Mouse (Mus musculus) midbrain, embryonic 16.5 days (tissue): Measurements from ENCODE around the gene Phf3. TPM values are rescaled to one million over a fixed set of nuclear protein-coding genes. Genes with fewer than 3 reads are reported as not detected.
"Not testable (repeated sequence)": the region's sequence is repeated elsewhere in the genome, so short reads cannot be mapped to it uniquely, and the experiment has no call there.

Experiments used
- ATAC-seq: fragments of 200-750 bp; cut with Nextera tagmentation; 2 replicates; pipeline ENCODE4 v1.8.0; 2017; ENCODE audit warnings: moderate TSS enrichment
- H3K27ac ChIP-seq: fragments of 300-500 bp; sonication (generic); 2 replicates; pipeline ENCODE4 v1.5.1; 2014; ENCODE audit warnings: mild to moderate bottlenecking, low read length, mixed read lengths
- H3K27me3 ChIP-seq: fragments of 300-500 bp; sonication (generic); 2 replicates; pipeline ENCODE4 v1.6.1; 2014; ENCODE audit warnings: low read depth, low read length, mixed read lengths; ENCODE audit not compliant: control insufficient read depth, insufficient read depth
- H3K36me3 ChIP-seq: fragments of 300-500 bp; sonication (generic); 2 replicates; pipeline ENCODE4 v1.6.1; 2014; ENCODE audit warnings: mild to moderate bottlenecking, low read length, moderate library complexity, mixed read lengths; ENCODE audit not compliant: control insufficient read depth, insufficient read depth
- H3K4me1 ChIP-seq: fragments of 300-500 bp; sonication (generic); 2 replicates; pipeline ENCODE4 v1.6.1; 2014; ENCODE audit warnings: mild to moderate bottlenecking, low read length, mixed read lengths; ENCODE audit not compliant: control insufficient read depth, insufficient read depth
- H3K4me2 ChIP-seq: fragments of 300-500 bp; sonication (generic); 2 replicates; pipeline ENCODE4 v1.6.1; 2014; ENCODE audit warnings: mild to moderate bottlenecking, low read length, mixed read lengths
- H3K4me3 ChIP-seq: fragments of 300-500 bp; sonication (generic); 2 replicates; pipeline ENCODE4 v1.5.1; 2014; ENCODE audit warnings: low read depth, mild to moderate bottlenecking, low read length, moderate library complexity, mixed read lengths
- H3K9ac ChIP-seq: fragments of 300-500 bp; sonication (generic); 2 replicates; pipeline ENCODE4 v1.6.1; 2014; ENCODE audit warnings: low read depth, low read length, mixed read lengths
- H3K9me3 ChIP-seq: fragments of 300-500 bp; sonication (generic); replicated peaks from 2 replicates; pipeline ENCODE4 v1.6.1; 2014; ENCODE audit warnings: mild to moderate bottlenecking, low read length, mixed read lengths; ENCODE audit not compliant: control insufficient read depth, poor library complexity, severe bottlenecking
- WGBS: fragments of 180-500 bp; shearing (Covaris S2); extraction: QIAGEN DNeasy Blood & Tissue Kit; methylation state at CpG from one replicate; pipeline ENCODE4 v1.1.7; 2014; 5-methylcytosine and 5-hydroxymethylcytosine counted together
- polyA plus RNA-seq: library from polyadenylated mRNA; unstranded; fragments of >200 nt; fragmentation: Nextera tagmentation; extraction: Ambion mirVana; gene quantifications from 2 replicates; pipeline ENCODE4 v1.2.1, GENCODE M21; 2015

Phf3 gene
- polyA plus RNA-seq: 31.2 and 39.4 TPM in 2 replicates

DNA sequence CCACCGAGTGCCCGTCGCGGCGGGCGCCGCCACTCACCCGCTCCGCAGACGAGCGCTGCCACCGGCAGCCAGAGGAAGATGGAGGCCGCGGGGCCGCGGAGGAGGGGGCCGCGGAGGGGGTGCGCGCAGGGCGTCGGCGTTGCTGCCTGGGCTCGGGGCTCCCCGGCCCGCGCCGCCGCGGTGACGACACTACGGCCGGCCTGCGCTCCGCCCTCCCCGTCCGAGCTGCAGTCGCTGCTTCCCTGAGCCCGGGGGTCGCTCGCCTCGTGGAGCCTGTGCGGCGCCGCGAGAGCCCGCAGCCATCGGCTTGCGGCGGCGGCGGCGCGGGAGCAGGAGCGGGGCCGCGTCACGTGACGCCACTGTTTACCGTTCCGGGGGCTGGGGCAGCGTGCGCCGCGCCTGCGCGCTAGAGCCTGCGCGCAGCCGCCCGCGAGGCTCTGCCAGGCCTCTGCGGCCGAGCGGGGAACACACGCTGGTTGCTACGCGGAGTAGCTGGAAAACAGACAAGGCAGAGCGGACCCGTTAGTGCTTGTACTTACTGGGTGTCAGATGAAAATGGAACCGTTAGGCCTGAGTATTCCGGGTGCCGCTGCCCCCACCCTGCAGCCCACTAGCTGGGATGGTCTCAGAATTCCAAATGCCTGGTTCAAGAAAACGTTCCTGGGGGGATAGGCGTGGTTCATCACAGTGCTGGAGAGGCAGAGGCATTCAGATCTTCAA is at the start of gene Phf3:
TSS of gene Phf3 (minus strand) at position 381 of the 720 bp plus-strand sequence.
- no peaks in the 10 kb centered on the region for H3K27me3 ChIP-seq
- H3K4me1 ChIP-seq: peaks cover 20% of the 10 kb centered on the region
- peak within 1 kb of the TSS; percentile 99 for H3K27ac ChIP-seq
- peak; percentile 97 for ATAC-seq
- H3K4me3 ChIP-seq: peak within 1 kb of the TSS; percentile 93
- no peaks in the 10 kb centered on the region for H3K36me3 ChIP-seq
- H3K4me2 ChIP-seq: peak within 1 kb of the TSS; percentile 74
- no peaks in the 10 kb centered on the region for H3K9me3 ChIP-seq
- under 1% methylated on average over 61 of the region's 85 CpGs for WGBS
- peak within 1 kb of the TSS; percentile 97 for H3K9ac ChIP-seq

DNA sequence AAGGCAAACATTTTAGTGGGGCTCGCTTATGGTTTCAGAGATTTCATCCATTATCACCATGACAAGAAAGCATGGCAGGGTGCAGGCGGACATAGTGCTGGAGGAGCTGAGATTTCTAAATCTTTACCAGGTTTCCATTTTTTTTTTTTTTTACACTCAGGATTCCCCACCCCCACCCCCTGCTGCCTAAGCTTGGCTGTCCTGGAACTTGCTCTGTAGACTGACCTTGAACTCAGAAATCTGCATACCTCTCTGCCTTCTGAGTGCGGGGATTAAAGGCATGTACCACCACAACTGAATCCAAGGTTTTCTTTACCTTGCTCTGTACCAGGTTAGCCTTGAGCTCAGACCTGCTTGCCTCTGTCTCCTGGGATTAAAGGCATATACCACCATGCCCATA is 48.5 kb upstream of the Phf3 start:
- H3K4me1 ChIP-seq: no peaks in the 10 kb centered on the region
- H3K36me3 ChIP-seq: no peaks in the 10 kb centered on the region
- ATAC-seq: no peak
- H3K4me3 ChIP-seq: no peak overlapping the region
- 90% methylated on average over 3 of the region's 3 CpGs for WGBS
- no peak overlapping the region for H3K4me2 ChIP-seq
- no peak overlapping the region for H3K9ac ChIP-seq
- no peaks in the 10 kb centered on the region for H3K27me3 ChIP-seq
- no peak overlapping the region for H3K27ac ChIP-seq
- peaks cover 7% of the 10 kb centered on the region; the same call in 1 of the 2 replicates for H3K9me3 ChIP-seq

DNA sequence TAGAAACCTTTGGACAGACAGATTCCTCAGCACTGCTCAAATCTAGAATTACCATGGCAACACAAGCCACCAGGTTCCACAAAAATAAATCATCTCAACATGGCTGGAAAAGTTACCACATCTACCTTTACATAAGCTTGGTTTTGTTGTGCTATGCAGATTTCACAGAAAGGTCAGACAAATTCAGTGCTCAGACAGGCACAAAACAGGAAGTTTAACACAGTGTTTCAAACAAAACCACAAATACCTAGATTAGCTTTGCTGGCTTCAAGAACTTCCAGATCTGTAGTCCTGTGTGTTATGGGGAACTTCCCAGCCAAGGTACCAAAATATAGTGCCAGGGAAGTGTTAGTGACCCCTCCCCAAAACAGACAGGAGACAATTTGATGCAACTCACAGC is 47.5 kb upstream of the Phf3 start:
- no peak overlapping the region for H3K27ac ChIP-seq
- no peaks in the 10 kb centered on the region for H3K27me3 ChIP-seq
- H3K4me1 ChIP-seq: no peaks in the 10 kb centered on the region
- H3K4me2 ChIP-seq: no peak overlapping the region
- H3K9me3 ChIP-seq: peaks cover 7% of the 10 kb centered on the region; the same call in 1 of the 2 replicates
- no peak overlapping the region for H3K4me3 ChIP-seq
- no peak overlapping the region for H3K9ac ChIP-seq
- H3K36me3 ChIP-seq: no peaks in the 10 kb centered on the region
- ATAC-seq: no peak

DNA sequence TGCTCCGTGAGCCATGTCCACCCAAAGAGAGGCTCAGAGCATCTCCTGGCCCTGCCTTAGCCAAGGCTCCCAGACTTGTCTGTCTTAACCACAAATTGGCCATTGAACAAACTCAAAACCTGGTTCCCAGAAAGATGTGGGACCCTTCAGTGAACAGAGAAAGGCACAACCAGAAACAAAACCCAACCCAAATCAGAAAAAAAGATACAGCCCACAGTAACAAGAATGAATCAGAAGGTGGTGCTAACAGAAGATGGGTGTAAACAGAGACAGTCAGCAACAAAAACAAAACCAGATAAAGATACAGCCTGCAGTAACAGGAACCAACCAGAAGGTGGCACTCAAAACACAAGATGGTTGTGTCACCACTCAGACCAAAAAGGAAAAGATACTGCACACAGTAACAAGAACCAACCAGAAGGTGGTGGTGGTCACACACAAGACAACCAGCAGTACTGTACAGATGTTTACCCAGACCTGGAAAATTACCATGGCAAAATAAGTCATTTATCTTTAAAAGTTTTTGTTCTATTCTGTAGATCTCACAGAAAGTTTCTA is 47.0 kb upstream of the Phf3 start:
- no peaks in the 10 kb centered on the region for H3K36me3 ChIP-seq

DNA sequence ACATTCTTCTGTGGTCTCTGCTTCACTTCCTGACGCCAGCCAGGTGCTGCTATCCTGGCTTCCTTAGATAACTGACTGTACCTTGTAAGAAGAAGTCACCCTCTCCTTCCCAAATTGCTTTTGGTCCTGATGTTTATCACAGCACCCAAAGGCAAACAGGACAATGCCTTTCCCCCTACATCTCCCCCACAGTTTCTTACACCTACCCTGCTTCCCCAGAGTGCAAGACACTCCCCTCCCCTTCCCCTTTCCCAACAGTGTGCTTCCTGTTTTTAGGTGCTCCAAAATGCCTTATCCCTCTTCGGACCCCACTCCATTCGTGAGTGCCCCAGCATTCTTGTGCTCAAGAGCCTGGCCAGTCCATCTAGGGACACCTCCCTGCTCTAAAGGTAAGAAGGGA is 36.5 kb upstream of the Phf3 start:
- no peaks in the 10 kb centered on the region for H3K4me1 ChIP-seq
- no peak for ATAC-seq
- WGBS: 77% methylated on average over 3 of the region's 3 CpGs

More for the DNA sequence above, 47.0 kb upstream of the Phf3 start:
- Histone ChIP-seq H3K27ac (no peak overlapping the region), H3K4me3 (no peak overlapping the region), H3K9me3 (peaks cover 7% of the 10 kb centered on the region; the same call in 1 of the 2 replicates), H3K4me1 (no peaks in the 10 kb centered on the region), H3K27me3 (no peaks in the 10 kb centered on the region), H3K9ac (no peak overlapping the region), H3K4me2 (no peak overlapping the region)
- no peak for ATAC-seq
- 86% methylated on average over 1 of the region's 1 CpGs for WGBS

DNA sequence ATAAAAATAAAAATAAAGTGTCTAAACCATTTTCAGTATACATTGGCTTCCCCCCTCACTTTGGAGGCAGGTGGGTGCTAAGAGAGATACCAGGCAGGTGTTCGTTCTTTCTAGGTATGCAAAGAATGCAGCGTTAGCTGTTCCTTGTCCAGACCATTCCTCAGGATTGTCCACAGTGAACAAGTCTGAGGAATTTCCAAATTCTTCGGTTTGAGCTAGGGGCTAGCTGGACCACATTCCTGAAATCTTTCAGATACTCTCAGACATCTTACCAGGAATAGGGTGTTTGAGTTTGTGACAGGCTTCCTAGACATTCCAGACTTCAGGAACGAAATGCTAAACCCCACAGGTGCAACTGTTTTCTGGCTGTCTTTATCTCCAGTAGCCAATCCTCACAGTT is 35.1 kb upstream of the Phf3 start:
- no peaks in the 10 kb centered on the region for H3K9me3 ChIP-seq
- no peak for ATAC-seq
- no peaks in the 10 kb centered on the region for H3K36me3 ChIP-seq
- H3K4me1 ChIP-seq: no peaks in the 10 kb centered on the region
- H3K27me3 ChIP-seq: no peaks in the 10 kb centered on the region
- H3K27ac ChIP-seq: no peak overlapping the region
- H3K4me3 ChIP-seq: no peak overlapping the region
- no peak overlapping the region for H3K9ac ChIP-seq
- H3K4me2 ChIP-seq: no peak overlapping the region
- 91% methylated on average over 4 of the region's 4 CpGs for WGBS

More for the DNA sequence above, 36.5 kb upstream of the Phf3 start:
- Histone ChIP-seq H3K27ac (no peak overlapping the region), H3K4me3 (no peak overlapping the region), H3K9me3 (no peaks in the 10 kb centered on the region), H3K4me2 (no peak overlapping the region), H3K9ac (no peak overlapping the region), H3K36me3 (no peaks in the 10 kb centered on the region), H3K27me3 (no peaks in the 10 kb centered on the region)

DNA sequence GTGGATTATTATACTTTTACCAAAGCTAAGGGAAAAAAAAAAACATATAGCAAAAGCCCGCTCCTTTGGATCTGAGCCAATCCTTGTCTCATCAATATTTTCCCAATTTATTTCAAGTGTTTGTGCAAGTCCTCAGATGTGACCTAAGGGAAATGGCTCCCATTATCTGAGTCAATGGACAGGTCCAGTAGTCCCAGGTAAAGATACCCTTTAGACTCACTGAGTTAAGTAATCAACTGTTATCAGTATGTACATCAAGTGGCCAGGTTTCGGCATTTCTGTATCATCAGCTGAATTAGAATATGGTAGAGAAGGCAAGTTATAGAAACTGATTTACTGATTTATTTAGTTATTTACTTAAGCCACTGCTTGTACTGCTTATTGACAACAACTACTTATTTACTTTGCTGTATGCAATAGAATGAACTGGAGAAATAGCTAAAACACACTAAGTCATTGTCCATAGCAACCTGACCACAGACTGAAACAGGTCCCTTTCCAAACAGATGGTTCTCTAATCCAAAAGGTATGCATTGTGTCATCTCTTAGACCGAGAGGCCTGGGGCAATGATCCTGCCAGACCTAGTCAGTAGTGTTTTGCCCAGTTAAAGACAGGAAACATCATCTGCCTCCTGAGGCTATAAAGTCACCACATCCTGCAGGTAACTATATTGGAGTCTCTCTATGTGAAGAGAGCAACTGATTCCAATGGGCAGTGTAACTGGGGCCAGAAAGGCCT is 29.9 kb upstream of the Phf3 start:
- Histone ChIP-seq H3K9me3 (no peaks in the 10 kb centered on the region), H3K9ac (no peak overlapping the region), H3K4me1 (no peaks in the 10 kb centered on the region), H3K27ac (no peak overlapping the region), H3K4me3 (no peak overlapping the region), H3K27me3 (no peaks in the 10 kb centered on the region), H3K36me3 (no peaks in the 10 kb centered on the region), H3K4me2 (no peak overlapping the region)
- no peak for ATAC-seq
- WGBS: 85% methylated on average over 3 of the region's 3 CpGs

DNA sequence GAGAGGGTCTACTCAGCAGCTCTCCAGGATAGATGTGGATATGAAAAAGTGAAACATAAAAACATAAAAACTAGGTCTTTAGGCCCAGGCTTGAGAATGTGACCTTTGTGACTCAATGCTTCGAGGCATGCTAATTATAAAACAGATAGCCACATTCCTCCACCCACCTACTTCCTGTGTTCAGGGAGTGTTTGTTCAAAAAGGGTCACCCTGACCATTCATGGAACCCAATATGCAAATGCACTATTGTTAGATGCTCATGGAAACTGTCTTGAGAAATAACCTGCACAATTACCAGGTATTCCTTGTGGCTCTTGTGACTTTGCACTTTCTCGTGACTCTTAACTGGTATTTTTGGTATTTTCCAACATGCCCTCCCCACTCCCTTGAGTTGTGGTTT is 25.0 kb upstream of the Phf3 start:
- Histone ChIP-seq H3K4me3 (no peak overlapping the region), H3K9me3 (no peaks in the 10 kb centered on the region), H3K4me2 (no peak overlapping the region), H3K27me3 (no peaks in the 10 kb centered on the region), H3K36me3 (no peaks in the 10 kb centered on the region), H3K4me1 (no peaks in the 10 kb centered on the region), H3K9ac (no peak overlapping the region), H3K27ac (no peak overlapping the region)
- WGBS: 81% methylated on average over 2 of the region's 2 CpGs
- no peak for ATAC-seq

DNA sequence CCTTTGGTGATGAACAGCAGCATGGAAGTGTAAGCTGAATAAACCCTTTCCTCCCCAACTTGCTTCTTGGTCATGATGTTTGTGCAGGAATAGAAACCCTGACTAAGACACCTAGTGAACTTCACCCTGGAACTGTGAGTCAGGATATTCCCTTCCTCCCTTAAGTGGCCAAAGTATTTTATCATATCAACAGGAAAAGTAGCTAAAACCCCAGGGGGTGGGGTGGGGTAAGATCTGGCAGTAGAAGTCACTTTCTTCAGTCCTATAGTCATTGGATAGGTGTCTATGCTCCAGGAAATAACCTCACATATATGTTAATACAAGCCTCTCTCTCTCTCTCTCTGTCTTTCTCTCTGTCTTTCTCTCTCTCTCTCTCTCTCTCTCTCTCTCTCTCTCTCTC is 21.6 kb upstream of the Phf3 start:
- ATAC-seq, H3K36me3 ChIP-seq, H3K4me3 ChIP-seq, H3K4me1 ChIP-seq, H3K4me2 ChIP-seq, H3K9me3 ChIP-seq, H3K27ac ChIP-seq, H3K9ac ChIP-seq, H3K27me3 ChIP-seq: not testable (repeated sequence)
